Mouse (Mus musculus) limb, embryonic 11.5 days (tissue): ENCODE measurements around the gene Gm973. TPM values are rescaled to one million over a fixed set of nuclear protein-coding genes. Genes with fewer than 3 reads are reported as not detected.

Experiments used
- ATAC-seq: fragments of 200-750 bp; cut with Nextera tagmentation; 2 replicates; pipeline ENCODE4 v1.8.0; 2017; ENCODE audit warnings: low read depth; ENCODE audit not compliant: insufficient number of reproducible peaks, low FRiP score, low TSS enrichment
- DNase-seq: peaks from one replicate; pipeline ENCODE4 v3.0.0-alpha.2; 2015; ENCODE audit warnings: low spot score
- H3K27ac ChIP-seq: fragments of 300-500 bp; sonication (generic); replicated peaks from 2 replicates; pipeline ENCODE4 v1.5.1; 2014; ENCODE audit warnings: low read depth, mild to moderate bottlenecking, low read length
- H3K27me3 ChIP-seq: fragments of 300-500 bp; sonication (generic); 2 replicates; pipeline ENCODE4 v1.6.1; 2014; ENCODE audit warnings: mild to moderate bottlenecking, low read length, mixed read lengths; ENCODE audit not compliant: control insufficient read depth, insufficient read depth
- H3K36me3 ChIP-seq: fragments of 300-500 bp; sonication (generic); 2 replicates; pipeline ENCODE4 v1.6.1; 2014; ENCODE audit warnings: mild to moderate bottlenecking, low read length, moderate library complexity, mixed read lengths; ENCODE audit not compliant: control insufficient read depth, insufficient read depth
- H3K4me1 ChIP-seq: fragments of 300-500 bp; sonication (generic); 2 replicates; pipeline ENCODE4 v1.6.1; 2014; ENCODE audit warnings: low read length, mixed read lengths; ENCODE audit not compliant: control insufficient read depth, insufficient read depth
- H3K4me2 ChIP-seq: fragments of 300-500 bp; sonication (generic); 2 replicates; pipeline ENCODE4 v1.6.1; 2014; ENCODE audit warnings: low read depth, mild to moderate bottlenecking, moderate library complexity; ENCODE audit not compliant: severe bottlenecking
- H3K4me3 ChIP-seq: fragments of 300-500 bp; sonication (generic); 2 replicates; pipeline ENCODE4 v1.5.1; 2014; ENCODE audit warnings: low read depth, low read length
- H3K9ac ChIP-seq: fragments of 300-500 bp; sonication (generic); 2 replicates; pipeline ENCODE4 v1.6.1; 2014; ENCODE audit warnings: mild to moderate bottlenecking, low read length
- H3K9me3 ChIP-seq: fragments of 300-500 bp; sonication (generic); 2 replicates; pipeline ENCODE4 v1.6.1; 2016; ENCODE audit warnings: low read length; ENCODE audit not compliant: control insufficient read depth
- WGBS: fragments of 180-500 bp; shearing (Covaris S2); extraction: QIAGEN DNeasy Blood & Tissue Kit; methylation state at CpG from one replicate; pipeline ENCODE4 v1.1.7; 2014; 5-methylcytosine and 5-hydroxymethylcytosine counted together
- polyA plus RNA-seq: library from polyadenylated mRNA; unstranded; fragments of >200 nt; fragmentation: Nextera tagmentation; extraction: Ambion mirVana; gene quantifications from 2 replicates; pipeline ENCODE4 v1.2.1, GENCODE M21; 2014

Gm973 gene
- polyA plus RNA-seq, 1 experiment from 2014 or later: 0.51 TPM

- no peaks in the 10 kb centered on the region for H3K27me3 ChIP-seq
- 86% methylated on average over 7 of the region's 7 CpGs for WGBS
- no peaks in the 10 kb centered on the region for H3K4me1 ChIP-seq
- no peak overlapping the region for H3K4me2 ChIP-seq
- H3K27ac ChIP-seq: no peak overlapping the region
- no peaks in the 10 kb centered on the region for H3K36me3 ChIP-seq
- H3K4me3 ChIP-seq: no peak overlapping the region
- no peak overlapping the region for H3K9ac ChIP-seq
- ATAC-seq (no peak), DNase-seq (no peak)
- no peaks in the 10 kb centered on the region for H3K9me3 ChIP-seq
Measured at GRCm38 (mm10) chr1:59608125-59608762, 92.2 kb downstream of the Gm973 start.

GRCm38 (mm10) chr1:59608920-59609319 is 92.9 kb downstream of the Gm973 start:
- 61% methylated on average over 5 of the region's 5 CpGs for WGBS
- H3K4me1 ChIP-seq: no peaks in the 10 kb centered on the region
- H3K4me2 ChIP-seq: no peak overlapping the region
- no peaks in the 10 kb centered on the region for H3K9me3 ChIP-seq
- peak; percentile 50 for DNase-seq
- H3K27me3 ChIP-seq: no peaks in the 10 kb centered on the region
- H3K9ac ChIP-seq: no peak overlapping the region
- no peak overlapping the region for H3K4me3 ChIP-seq
- H3K27ac ChIP-seq: no peak overlapping the region
- H3K36me3 ChIP-seq: no peaks in the 10 kb centered on the region
- no peak for ATAC-seq

GRCm38 (mm10) chr1:59609458-59609857 is 93.4 kb downstream of the Gm973 start:
- 83% methylated on average over 4 of the region's 4 CpGs for WGBS
- ATAC-seq (no peak), DNase-seq (peak; percentile 44)
- H3K4me1 ChIP-seq: no peaks in the 10 kb centered on the region
- no peaks in the 10 kb centered on the region for H3K27me3 ChIP-seq
- H3K27ac ChIP-seq: no peak overlapping the region
- no peaks in the 10 kb centered on the region for H3K36me3 ChIP-seq
- no peak overlapping the region for H3K9ac ChIP-seq
- no peak overlapping the region for H3K4me3 ChIP-seq
- no peaks in the 10 kb centered on the region for H3K9me3 ChIP-seq
- no peak overlapping the region for H3K4me2 ChIP-seq

- Histone ChIP-seq H3K27ac (no peak overlapping the region), H3K4me2 (no peak overlapping the region), H3K9ac (no peak overlapping the region), H3K4me3 (no peak overlapping the region), H3K4me1 (no peaks in the 10 kb centered on the region), H3K9me3 (no peaks in the 10 kb centered on the region), H3K36me3 (no peaks in the 10 kb centered on the region), H3K27me3 (no peaks in the 10 kb centered on the region)
- DNase-seq: no peak
- no peak for ATAC-seq
- 62% methylated on average over 10 of the region's 10 CpGs for WGBS
Measured at GRCm38 (mm10) chr1:59609896-59610295, 93.8 kb downstream of the Gm973 start.

- Histone ChIP-seq H3K4me1 (no peaks in the 10 kb centered on the region), H3K9me3 (no peaks in the 10 kb centered on the region), H3K27ac (no peak overlapping the region), H3K9ac (no peak overlapping the region), H3K4me2 (no peak overlapping the region), H3K36me3 (no peaks in the 10 kb centered on the region), H3K4me3 (no peak overlapping the region), H3K27me3 (no peaks in the 10 kb centered on the region)
- WGBS: 91% methylated on average over 3 of the region's 3 CpGs
- ATAC-seq: no peak
- DNase-seq: no peak
Measured at GRCm38 (mm10) chr1:59610929-59611328, 94.9 kb downstream of the Gm973 start.

GRCm38 (mm10) chr1:59613795-59614194 is 97.7 kb downstream of the Gm973 start:
- no peaks in the 10 kb centered on the region for H3K36me3 ChIP-seq
- H3K27me3 ChIP-seq: no peaks in the 10 kb centered on the region
- WGBS: 44% methylated on average over 6 of the region's 6 CpGs
- no peak overlapping the region for H3K4me2 ChIP-seq
- no peak overlapping the region for H3K27ac ChIP-seq
- peak; percentile 82 for DNase-seq
- no peak overlapping the region for H3K4me3 ChIP-seq
- no peak overlapping the region for H3K9ac ChIP-seq
- no peak for ATAC-seq
- no peaks in the 10 kb centered on the region for H3K4me1 ChIP-seq
- H3K9me3 ChIP-seq: no peaks in the 10 kb centered on the region

GRCm38 (mm10) chr1:59615021-59615420 is 99.0 kb downstream of the Gm973 start:
- Histone ChIP-seq H3K4me1 (no peaks in the 10 kb centered on the region), H3K4me2 (no peak overlapping the region), H3K9ac (no peak overlapping the region), H3K4me3 (no peak overlapping the region), H3K36me3 (no peaks in the 10 kb centered on the region), H3K9me3 (no peaks in the 10 kb centered on the region), H3K27me3 (no peaks in the 10 kb centered on the region), H3K27ac (no peak overlapping the region)
- ATAC-seq (no peak), DNase-seq (no peak)
- 86% methylated on average over 2 of the region's 2 CpGs for WGBS

GRCm38 (mm10) chr1:59619201-59619600 is 103.1 kb downstream of the Gm973 start:
- no peak overlapping the region for H3K27ac ChIP-seq
- H3K27me3 ChIP-seq: no peaks in the 10 kb centered on the region
- WGBS: 93% methylated on average over 10 of the region's 10 CpGs
- ATAC-seq (no peak), DNase-seq (no peak)
- no peak overlapping the region for H3K4me2 ChIP-seq
- H3K9ac ChIP-seq: no peak overlapping the region
- no peaks in the 10 kb centered on the region for H3K9me3 ChIP-seq
- H3K36me3 ChIP-seq: no peaks in the 10 kb centered on the region
- H3K4me3 ChIP-seq: no peak overlapping the region
- H3K4me1 ChIP-seq: no peaks in the 10 kb centered on the region
